Mouse (Mus musculus) kidney, postnatal 14 days (tissue): ENCODE data around the gene Ascc2.
A peak's percentile ranks its signal among the peaks of the same experiment; 100 is the strongest.
"Not testable (repeated sequence)": the region's sequence is repeated elsewhere in the genome, so short reads cannot be mapped to it uniquely, and the experiment has no call there.

Experiments
- DNase-seq: peaks from one replicate; pipeline ENCODE4 v3.0.0; 2022; ENCODE audit warnings: mixed read lengths

Gene Ascc2

DNA sequence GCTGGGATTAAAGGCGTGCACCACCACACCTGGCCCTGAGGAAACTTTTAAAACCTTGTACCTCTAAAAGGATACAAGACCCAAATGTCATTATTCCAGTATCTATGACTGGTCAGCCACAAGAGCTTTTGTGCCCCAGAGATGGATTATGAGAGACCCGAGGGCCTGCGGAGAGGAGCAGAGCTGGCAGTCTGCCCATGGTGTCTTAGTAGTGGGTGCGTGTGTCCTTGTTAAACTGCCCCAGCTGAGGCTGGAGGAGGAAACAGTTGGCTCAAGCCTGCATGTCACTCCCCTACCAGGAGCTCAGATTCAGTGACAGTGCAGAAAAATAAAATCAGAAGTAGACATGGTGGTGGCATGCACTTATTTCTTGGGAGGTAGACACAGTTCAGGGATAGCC lies 47.5 kb downstream of the Ascc2 start:
- DNase-seq, result no peak

- DNase-seq, result no peak
Observed at GRCm38 (mm10) chr11:4685510-4685909, 48.0 kb downstream of the Ascc2 start.

- no peak for DNase-seq
Observed at GRCm38 (mm10) chr11:4687027-4687426, 49.5 kb downstream of the Ascc2 start.

GRCm38 (mm10) chr11:4687874-4688273 lies 50.3 kb downstream of the Ascc2 start:
- no peak for DNase-seq

- no peak for DNase-seq
Observed at GRCm38 (mm10) chr11:4688632-4689380, 51.3 kb downstream of the Ascc2 start.

DNA sequence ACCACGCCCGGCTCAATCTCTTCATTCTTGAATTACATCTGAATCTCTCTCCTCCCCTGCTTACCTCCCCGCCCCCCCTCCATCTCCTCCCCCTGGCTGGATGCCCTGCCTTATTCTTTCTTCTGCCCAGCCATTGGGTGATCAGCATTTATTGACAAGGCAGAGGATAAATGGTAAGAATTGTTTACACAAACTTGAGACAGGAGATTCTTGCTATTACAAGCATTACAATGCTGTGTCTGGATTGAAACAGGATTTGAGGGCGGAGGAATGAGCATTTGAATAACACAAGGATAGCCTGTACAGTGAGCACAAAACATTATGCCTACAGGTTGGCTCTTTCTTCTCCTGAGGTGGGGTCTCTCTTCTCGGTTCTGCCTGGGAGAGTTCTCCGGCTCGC lies 52.8 kb downstream of the Ascc2 start:
- DNase-seq, result no peak

DNA sequence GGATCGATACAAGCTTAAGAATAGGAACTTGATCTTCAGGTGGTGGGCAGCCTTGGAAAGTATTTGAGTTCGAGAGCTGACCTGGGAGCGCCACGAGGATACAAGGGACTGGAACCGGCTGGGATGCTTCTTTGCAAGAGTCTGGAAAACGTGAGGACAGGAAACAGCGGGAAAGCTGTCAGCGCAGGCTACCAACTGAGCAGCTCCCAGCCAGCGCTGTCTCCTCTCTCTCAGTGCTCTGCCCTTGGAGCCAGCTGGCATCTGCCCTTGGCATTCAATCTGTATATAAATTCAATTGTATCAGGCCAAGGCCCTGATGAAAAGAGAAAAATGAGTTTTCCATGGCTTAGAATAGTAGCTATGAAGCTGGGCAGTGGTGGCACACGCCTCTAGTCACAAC lies 53.7 kb downstream of the Ascc2 start:
- no peak for DNase-seq

GRCm38 (mm10) chr11:4692162-4692561 lies 54.6 kb downstream of the Ascc2 start:
- DNase-seq, result no peak

DNA sequence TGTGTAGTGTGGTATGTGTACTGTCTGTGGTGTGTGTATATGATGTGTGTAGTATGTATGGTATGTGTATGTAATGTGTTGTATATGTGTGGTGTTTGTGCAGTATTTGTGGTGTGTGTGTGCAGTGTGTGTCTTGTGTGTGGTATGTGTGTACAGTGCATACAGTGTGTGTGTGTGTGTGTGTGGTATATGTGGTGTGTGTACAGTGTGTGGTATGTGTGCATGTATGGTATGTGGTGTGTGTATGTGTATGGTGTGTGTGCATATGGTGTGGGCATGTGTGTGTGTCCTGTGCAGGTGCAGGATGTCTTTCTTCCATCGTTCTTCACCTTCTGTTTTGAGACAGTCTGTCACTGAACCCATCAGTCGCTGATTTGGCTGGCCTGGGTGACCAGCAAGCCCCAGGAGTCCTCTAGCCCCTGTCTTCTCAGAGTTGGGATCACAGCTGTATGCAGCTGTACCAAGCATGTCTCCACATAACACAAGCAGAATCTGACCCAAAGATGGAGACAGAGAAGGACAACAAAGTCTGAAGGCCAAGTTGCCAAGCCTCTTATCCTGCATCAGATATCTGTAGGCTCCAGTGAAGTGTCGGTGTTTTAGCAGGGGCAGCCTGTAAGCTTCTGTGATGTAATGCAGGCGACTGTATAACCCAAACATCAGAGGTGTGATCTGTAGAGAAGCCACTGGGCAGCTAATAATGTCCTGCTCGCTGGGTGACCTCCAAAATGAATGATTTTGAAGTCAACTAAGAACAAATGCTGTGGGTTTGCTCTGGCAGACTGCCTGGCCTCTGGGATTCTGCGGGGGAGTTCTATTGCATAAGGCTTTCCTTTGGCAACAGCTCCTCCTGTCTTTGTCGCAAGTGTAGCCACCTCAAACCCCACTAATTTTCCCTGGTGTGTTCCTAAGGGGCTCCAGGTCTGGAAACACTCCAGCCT lies 59.8 kb downstream of the Ascc2 start:
- DNase-seq, result peak; percentile 72

DNA sequence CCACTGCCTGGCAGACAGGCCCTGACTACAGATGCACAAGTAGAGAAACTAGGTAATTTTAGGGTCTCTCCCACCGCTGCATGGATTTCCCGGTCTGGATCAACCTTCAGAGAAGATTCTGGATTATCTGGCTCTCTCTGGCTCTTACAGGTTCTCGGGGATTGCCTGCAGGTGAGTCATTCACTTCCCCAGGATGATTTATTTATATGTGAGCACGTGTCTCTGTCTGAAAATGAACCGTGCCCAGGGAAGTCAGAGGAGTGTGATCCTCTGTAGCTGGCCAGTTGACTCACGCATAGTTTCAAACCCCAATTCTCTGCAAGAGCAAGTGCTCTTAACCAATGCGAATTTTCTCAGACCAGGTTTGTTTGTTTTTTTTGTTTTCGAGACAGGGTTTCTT lies 63.2 kb downstream of the Ascc2 start:
- no peak for DNase-seq

DNA sequence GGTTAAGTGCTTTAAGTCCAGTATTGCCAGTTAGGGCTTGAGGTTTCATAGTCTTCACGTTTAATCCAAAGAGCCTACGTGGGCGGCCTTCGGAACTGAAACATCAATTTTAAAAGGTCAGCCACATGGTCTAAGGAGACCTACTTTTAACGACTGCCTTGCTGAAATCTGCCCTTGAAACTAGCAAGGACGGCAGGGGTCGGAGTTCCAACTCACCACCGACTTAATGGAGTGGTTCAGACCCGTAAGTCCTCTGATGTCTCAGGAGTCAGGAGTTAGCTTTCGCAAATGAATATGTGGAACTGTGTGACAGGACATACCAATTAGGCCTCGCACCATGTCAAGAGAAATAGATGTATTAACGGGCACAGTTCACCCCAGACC lies 66.1 kb downstream of the Ascc2 start:
- DNase-seq, result no peak

- DNase-seq, result peak; percentile 95
Observed at GRCm38 (mm10) chr11:4704072-4704964, 66.8 kb downstream of the Ascc2 start, which contains the start of the genes Uqcr10 and Zmat5. Gene Uqcr10, minus strand, starts transcription at chr11:4704342. Gene Zmat5, plus strand, starts transcription at chr11:4704678.

- no peak for DNase-seq
Observed at GRCm38 (mm10) chr11:4705178-4705577, 67.6 kb downstream of the Ascc2 start.

DNA sequence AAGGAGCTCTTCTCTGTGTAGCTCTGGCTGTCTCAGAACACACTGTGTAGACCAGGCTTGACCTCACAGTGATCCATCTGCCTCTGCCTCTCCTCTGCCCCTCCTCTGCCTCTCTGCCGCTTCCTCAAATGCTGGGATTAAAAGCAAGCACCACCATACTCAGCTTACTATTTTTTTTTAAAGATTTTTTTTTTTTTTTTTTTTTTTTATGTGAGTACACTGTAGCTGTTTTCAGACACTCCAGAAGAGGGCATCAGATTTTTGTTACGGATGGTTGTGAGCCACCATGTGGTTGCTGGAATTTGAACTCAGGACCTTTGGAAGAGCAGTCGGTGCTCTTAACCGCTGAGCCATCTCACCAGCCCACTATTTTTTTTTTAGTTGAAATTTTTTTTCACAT lies 72.6 kb downstream of the Ascc2 start:
- not testable (repeated sequence) for DNase-seq

DNA sequence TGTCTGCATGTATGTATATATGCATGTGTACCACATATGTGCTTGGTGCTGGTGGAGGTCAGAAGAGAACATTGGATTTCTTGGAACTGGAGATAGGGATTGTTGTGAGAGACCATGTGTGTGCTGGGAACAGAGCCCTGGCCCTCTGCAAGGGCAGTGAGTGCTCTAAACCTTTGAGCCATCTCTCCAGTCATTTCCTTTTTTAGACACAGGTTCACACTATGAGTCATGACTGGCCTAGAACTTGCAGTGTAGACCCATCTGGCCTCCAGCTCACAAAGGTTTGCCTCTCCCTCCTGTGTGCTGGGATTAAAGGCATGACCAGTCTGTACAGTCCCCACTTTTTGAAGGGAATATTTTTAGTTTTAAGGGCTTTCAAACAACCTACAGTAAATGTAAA lies 75.3 kb downstream of the Ascc2 start:
- DNase-seq, result no peak

DNA sequence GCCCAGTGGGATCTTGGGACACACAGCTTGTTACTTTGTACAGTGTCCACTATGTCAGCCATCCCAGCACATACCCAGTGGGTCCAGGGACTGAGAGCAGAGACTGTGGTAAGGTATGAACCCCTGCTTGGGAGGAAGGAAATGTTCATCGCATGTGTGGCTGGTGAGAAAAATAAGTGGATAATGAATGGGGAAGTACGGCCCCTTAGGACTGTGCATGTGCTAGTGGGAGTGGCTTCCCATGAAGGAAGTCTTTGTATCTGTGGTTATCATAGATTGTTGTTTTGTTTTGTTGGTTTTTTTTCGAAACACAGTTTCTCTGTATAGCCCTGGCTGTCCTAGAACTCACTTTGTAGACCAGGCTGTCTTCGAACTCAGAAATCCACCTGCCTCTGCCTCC lies 77.2 kb downstream of the Ascc2 start:
- DNase-seq, result no peak

GRCm38 (mm10) chr11:4715596-4715995 lies 78.0 kb downstream of the Ascc2 start:
- no peak for DNase-seq

- DNase-seq, result no peak
Observed at GRCm38 (mm10) chr11:4716530-4717236, 79.1 kb downstream of the Ascc2 start.

DNA sequence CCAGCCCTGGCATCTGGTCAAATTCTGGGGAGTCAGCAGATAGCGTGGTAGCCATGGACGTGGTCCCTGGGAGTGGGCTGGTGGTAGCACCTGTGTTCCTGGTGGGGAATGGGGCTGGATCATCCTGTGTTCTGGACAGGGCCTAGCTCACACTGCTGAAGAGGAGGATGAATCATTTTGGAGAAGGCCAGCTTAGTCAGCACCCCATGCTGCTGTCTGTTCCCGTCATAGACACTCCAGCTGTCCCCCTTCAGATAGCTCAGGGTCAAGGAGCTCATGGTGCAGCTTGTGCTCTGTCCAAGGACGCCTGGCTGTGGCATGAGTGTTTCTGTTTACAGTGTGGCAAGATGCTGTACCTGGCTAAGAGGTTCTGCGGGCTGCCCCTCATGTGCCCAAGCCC lies 81.0 kb downstream of the Ascc2 start:
- DNase-seq, result no peak

DNA sequence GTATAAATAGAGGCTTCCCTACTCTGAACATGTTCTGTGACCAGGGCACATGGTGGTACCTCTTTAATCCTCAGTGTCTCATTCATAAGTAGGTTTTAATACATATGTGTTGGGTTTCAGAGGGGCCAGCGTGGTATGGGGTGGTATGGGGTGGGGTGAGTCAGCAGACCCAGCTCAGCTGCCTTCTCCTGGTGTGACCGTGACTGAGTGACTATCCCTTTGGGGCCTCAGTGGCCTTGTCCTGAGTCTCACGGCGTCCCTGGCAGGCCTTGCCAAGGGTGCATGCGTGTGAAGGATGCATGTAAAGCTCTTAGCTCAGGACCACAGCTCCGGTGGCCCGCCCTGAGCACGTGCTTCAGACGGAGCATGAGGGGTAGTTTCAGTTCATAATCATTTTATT lies 82.4 kb downstream of the Ascc2 start:
- no peak for DNase-seq

DNA sequence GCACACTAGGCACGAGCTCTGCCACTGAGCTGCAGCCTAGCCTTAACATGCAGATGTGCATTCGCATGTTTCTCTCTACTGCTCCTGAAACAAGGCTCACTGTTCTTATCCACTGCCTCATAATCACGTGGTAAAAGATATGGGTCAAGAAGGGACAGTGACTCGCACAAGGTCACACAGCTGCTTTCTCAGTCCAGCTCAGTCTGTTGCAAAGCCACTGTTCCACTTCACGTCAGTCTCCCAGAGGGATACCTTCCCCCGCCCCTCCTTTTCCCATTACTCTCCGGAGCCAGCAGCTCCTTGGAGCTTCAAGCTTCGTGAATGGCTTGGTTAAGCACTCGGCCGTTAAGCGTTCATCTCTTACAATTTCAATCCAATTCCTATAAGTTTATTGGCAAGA lies 82.8 kb downstream of the Ascc2 start:
- no peak for DNase-seq

DNA sequence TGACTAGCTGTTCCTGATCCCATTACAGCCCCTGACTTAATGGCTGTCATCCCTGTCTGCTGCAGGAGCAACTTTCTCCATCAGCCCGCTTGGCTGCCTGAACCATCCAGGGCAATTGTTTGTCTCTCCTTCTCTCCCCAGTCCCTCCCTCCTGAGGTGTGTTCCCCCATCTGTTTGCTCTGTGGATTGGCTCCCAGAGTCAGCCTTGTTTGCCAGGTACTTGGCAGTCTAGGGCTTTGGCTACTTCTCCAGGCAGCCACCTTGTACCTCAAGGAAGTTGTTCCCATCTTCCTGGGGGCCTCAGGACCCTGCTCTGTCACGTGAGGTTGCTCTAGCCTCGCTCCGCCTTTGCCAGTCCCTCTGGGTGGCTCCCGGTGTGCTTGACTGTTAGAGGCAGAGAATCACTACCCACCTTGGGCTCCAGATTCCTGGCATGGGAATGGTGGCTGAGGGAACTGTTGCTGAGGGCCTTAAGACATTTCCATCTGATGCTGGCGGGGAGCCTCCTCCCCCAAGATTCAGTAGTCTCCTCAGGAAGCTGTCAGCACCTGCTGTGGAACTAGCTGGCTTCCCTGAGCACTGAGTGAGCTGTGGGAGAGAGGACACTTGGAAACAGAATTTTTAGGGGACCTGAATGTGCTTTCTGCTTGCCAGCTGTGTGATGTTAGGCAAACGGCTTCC lies 83.5 kb downstream of the Ascc2 start:
- DNase-seq, result no peak
